Mouse (Mus musculus) forebrain, embryonic 11.5 days (tissue): ENCODE results near the gene Ptcd3. TPM values are rescaled to one million over a fixed set of nuclear protein-coding genes. Genes with fewer than 3 reads are reported as not detected.
"Not testable (repeated sequence)": the region's sequence is repeated elsewhere in the genome, so short reads cannot be mapped to it uniquely, and the experiment has no call there.

Experiments
- ATAC-seq: fragments of 200-750 bp; cut with Nextera tagmentation; replicated peaks from 2 replicates; pipeline ENCODE4 v1.8.0; 2017; ENCODE audit warnings: moderate TSS enrichment; ENCODE audit not compliant: low FRiP score
- DNase-seq: peaks from one replicate; pipeline ENCODE4 v3.0.0-alpha.2; 2017; ENCODE audit warnings: low spot score
- H3K27ac ChIP-seq: fragments of 300-500 bp; sonication (generic); 2 replicates; pipeline ENCODE4 v1.5.1; 2014; ENCODE audit warnings: low read depth, low read length
- H3K27me3 ChIP-seq: fragments of 300-500 bp; sonication (generic); 2 replicates; pipeline ENCODE4 v1.6.1; 2014; ENCODE audit warnings: mild to moderate bottlenecking, low read length, mixed read lengths; ENCODE audit not compliant: control insufficient read depth, insufficient read depth
- H3K36me3 ChIP-seq: fragments of 300-500 bp; sonication (generic); 2 replicates; pipeline ENCODE4 v1.6.1; 2014; ENCODE audit warnings: mild to moderate bottlenecking, low read length, moderate library complexity, mixed read lengths; ENCODE audit not compliant: control insufficient read depth, insufficient read depth
- H3K4me1 ChIP-seq: fragments of 300-500 bp; sonication (generic); replicated peaks from 2 replicates; pipeline ENCODE4 v1.6.1; 2014; ENCODE audit warnings: low read length, mixed read lengths; ENCODE audit not compliant: control insufficient read depth, insufficient read depth
- H3K4me2 ChIP-seq: fragments of 300-500 bp; sonication (generic); 2 replicates; pipeline ENCODE4 v1.6.1; 2014; ENCODE audit warnings: low read depth, mild to moderate bottlenecking, low read length, moderate library complexity, mixed read lengths; ENCODE audit not compliant: severe bottlenecking
- H3K4me3 ChIP-seq: fragments of 300-500 bp; sonication (generic); 2 replicates; pipeline ENCODE4 v1.5.1; 2014; ENCODE audit warnings: low read depth, low read length
- H3K9ac ChIP-seq: fragments of 300-500 bp; sonication (generic); 2 replicates; pipeline ENCODE4 v1.6.1; 2014; ENCODE audit warnings: low read length
- H3K9me3 ChIP-seq: fragments of 300-500 bp; sonication (generic); 2 replicates; pipeline ENCODE4 v1.6.1; 2016; ENCODE audit warnings: low read length, mixed read lengths; ENCODE audit not compliant: control insufficient read depth
- WGBS: fragments of 180-500 bp; shearing (Covaris S2); extraction: QIAGEN DNeasy Blood & Tissue Kit; methylation state at CpG from one replicate; pipeline ENCODE4 v1.1.7; 2014; 5-methylcytosine and 5-hydroxymethylcytosine counted together
- polyA plus RNA-seq: library from polyadenylated mRNA; unstranded; fragments of >200 nt; fragmentation: Nextera tagmentation; extraction: Ambion mirVana; gene quantifications from 2 replicates; pipeline ENCODE4 v1.2.1, GENCODE M21; 2014

Gene Ptcd3
- polyA plus RNA-seq, 1 experiment from 2014 or later, result 142 TPM

GRCm38 (mm10) chr6:71934081-71934556 lies 25.6 kb upstream of the Ptcd3 start:
- peak; percentile 48 for DNase-seq
- Histone ChIP-seq H3K4me1 (no peaks in the 10 kb centered on the region), H3K9ac (no peak overlapping the region), H3K27me3 (no peaks in the 10 kb centered on the region), H3K27ac (no peak overlapping the region), H3K4me2 (no peak overlapping the region), H3K9me3 (no peaks in the 10 kb centered on the region), H3K4me3 (no peak overlapping the region), H3K36me3 (peaks cover 6% of the 10 kb centered on the region; the same call in 1 of the 2 replicates)
- WGBS, result 56% methylated on average over 2 of the region's 2 CpGs
- no peak for ATAC-seq

GRCm38 (mm10) chr6:71932347-71932746 lies 23.8 kb upstream of the Ptcd3 start:
- Histone ChIP-seq H3K27me3 (no peaks in the 10 kb centered on the region), H3K4me1 (no peaks in the 10 kb centered on the region), H3K9ac (no peak overlapping the region), H3K4me2 (no peak overlapping the region), H3K9me3 (no peaks in the 10 kb centered on the region), H3K27ac (no peak overlapping the region), H3K4me3 (no peak overlapping the region), H3K36me3 (peaks cover 6% of the 10 kb centered on the region; the same call in 1 of the 2 replicates)
- 85% methylated on average over 5 of the region's 5 CpGs for WGBS
- ATAC-seq (no peak), DNase-seq (no peak)

GRCm38 (mm10) chr6:71930830-71931437 lies 22.4 kb upstream of the Ptcd3 start:
- H3K27me3 ChIP-seq, result no peaks in the 10 kb centered on the region
- no peak overlapping the region for H3K4me2 ChIP-seq
- peaks cover 6% of the 10 kb centered on the region; the same call in 1 of the 2 replicates for H3K36me3 ChIP-seq

DNA sequence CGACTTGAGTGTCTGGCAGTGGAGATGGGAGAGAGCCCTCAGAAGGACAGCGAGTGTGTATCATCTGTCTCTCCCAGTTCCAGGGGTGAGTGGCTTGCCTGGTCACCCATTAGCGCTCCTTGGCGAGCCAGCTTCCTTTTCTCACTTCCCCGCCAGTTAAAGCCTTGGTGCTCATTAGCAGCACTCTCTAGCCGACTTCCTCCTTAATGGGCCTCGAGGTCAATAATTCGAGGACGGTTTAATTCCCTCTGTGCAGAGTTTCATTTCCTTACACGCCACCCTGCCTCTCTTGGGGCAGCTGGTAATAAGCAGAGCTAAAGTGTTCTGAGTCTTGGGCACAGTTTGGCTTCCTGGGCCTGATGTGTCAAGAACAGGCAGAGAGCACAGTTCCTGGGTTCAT lies 21.5 kb upstream of the Ptcd3 start:
- Histone ChIP-seq H3K27me3 (no peaks in the 10 kb centered on the region), H3K9ac (no peak overlapping the region), H3K4me3 (no peak overlapping the region), H3K4me1 (no peaks in the 10 kb centered on the region), H3K36me3 (peaks cover 6% of the 10 kb centered on the region; the same call in 1 of the 2 replicates), H3K4me2 (no peak overlapping the region), H3K9me3 (no peaks in the 10 kb centered on the region), H3K27ac (no peak overlapping the region)
- DNase-seq (no peak), ATAC-seq (no peak)
- 90% methylated on average over 10 of the region's 10 CpGs for WGBS

More at GRCm38 (mm10) chr6:71930830-71931437, 22.4 kb upstream of the Ptcd3 start:
- whole genome bisulfite sequencing, result 87% methylated on average over 12 of the region's 12 CpGs
- H3K27ac ChIP-seq, result no peak overlapping the region
- no peaks in the 10 kb centered on the region for H3K4me1 ChIP-seq
- H3K9ac ChIP-seq, result no peak overlapping the region
- DNase-seq (no peak), ATAC-seq (no peak)
- no peaks in the 10 kb centered on the region for H3K9me3 ChIP-seq
- H3K4me3 ChIP-seq, result no peak overlapping the region

GRCm38 (mm10) chr6:71927911-71928310 lies 19.4 kb upstream of the Ptcd3 start:
- Histone ChIP-seq H3K36me3 (peaks cover 6% of the 10 kb centered on the region; the same call in 1 of the 2 replicates), H3K9ac (no peak overlapping the region), H3K27ac (no peak overlapping the region), H3K4me1 (no peaks in the 10 kb centered on the region), H3K4me3 (no peak overlapping the region), H3K9me3 (no peaks in the 10 kb centered on the region), H3K27me3 (no peaks in the 10 kb centered on the region), H3K4me2 (no peak overlapping the region)
- DNase-seq, result peak; percentile 60
- no peak for ATAC-seq

- H3K27ac ChIP-seq, H3K9ac ChIP-seq, H3K9me3 ChIP-seq, H3K36me3 ChIP-seq, H3K4me3 ChIP-seq, H3K27me3 ChIP-seq, H3K4me1 ChIP-seq, ATAC-seq, DNase-seq, H3K4me2 ChIP-seq: not testable (repeated sequence)
- WGBS, result 92% methylated on average over 5 of the region's 5 CpGs
Observed at GRCm38 (mm10) chr6:71925233-71925632, 16.7 kb upstream of the Ptcd3 start.

GRCm38 (mm10) chr6:71920752-71921151 lies 12.2 kb upstream of the Ptcd3 start:
- H3K9me3 ChIP-seq, result no peaks in the 10 kb centered on the region
- H3K36me3 ChIP-seq, result peaks cover 3% of the 10 kb centered on the region; the same call in 1 of the 2 replicates
- 97% methylated on average over 7 of the region's 7 CpGs for WGBS
- DNase-seq, result no peak
- no peak overlapping the region for H3K9ac ChIP-seq
- no peak for ATAC-seq
- H3K27me3 ChIP-seq, result no peaks in the 10 kb centered on the region
- H3K4me1 ChIP-seq, result no peaks in the 10 kb centered on the region
- no peak overlapping the region for H3K27ac ChIP-seq
- no peak overlapping the region for H3K4me2 ChIP-seq
- no peak overlapping the region for H3K4me3 ChIP-seq

DNA sequence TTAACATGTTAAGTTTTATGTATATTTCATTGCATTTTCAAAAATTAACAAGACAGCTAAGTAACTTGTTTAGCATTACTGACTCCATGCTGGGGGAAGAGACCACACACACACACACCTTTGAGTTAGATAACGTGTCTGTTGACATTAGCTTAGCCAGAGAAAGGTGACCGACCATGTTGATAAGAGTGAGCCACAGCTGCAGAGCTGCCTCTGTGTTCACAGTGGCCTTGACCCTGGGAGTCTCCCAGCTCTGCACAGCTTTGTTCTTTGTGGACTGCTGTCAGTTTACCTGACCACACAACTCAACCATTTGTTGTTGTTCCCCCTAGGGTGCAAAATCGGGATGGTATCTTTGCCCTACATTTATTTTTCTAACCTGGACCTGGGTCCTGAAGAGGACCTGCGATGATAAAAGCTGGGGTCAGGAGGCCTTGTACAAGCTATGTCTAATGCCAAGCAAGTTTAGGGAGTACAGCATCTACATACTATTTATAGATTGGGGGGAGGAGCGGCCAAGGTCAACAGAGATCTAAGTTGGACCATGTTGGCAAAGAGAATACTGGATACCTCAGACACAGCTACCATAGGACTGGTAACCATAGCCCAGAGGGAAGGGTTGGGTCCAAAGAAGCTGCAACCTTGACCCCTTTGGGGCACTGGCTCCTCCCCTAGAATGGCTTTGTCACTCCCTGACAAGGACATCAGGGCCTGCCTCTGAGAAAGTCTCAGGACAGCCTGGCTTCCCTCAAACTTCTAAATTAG lies 3.3 kb upstream of the Ptcd3 start:
- ATAC-seq, result no peak
- WGBS, result 90% methylated on average over 5 of the region's 5 CpGs
- H3K4me1 ChIP-seq, result no peaks in the 10 kb centered on the region
- no peak overlapping the region for H3K4me3 ChIP-seq
- no peak overlapping the region for H3K4me2 ChIP-seq
- no peak for DNase-seq
- H3K9ac ChIP-seq, result no peak overlapping the region
- no peaks in the 10 kb centered on the region; the same call in 1 of the 2 replicates for H3K36me3 ChIP-seq
- no peak overlapping the region for H3K27ac ChIP-seq
- H3K9me3 ChIP-seq, result no peaks in the 10 kb centered on the region
- H3K27me3 ChIP-seq, result no peaks in the 10 kb centered on the region
